Mouse (Mus musculus) adrenal gland, adult 18-20 months (tissue): ENCODE data around the gene Krtdap. TPM values are rescaled to one million over a fixed set of nuclear protein-coding genes. Genes with fewer than 3 reads are reported as not detected.
"Not testable (repeated sequence)": the region's sequence is repeated elsewhere in the genome, so short reads cannot be mapped to it uniquely, and the experiment has no call there.

Source experiments
- DNase-seq, 2 experiments: peaks; one replicate each; pipeline ENCODE4 v3.0.0; 2021 to 2022; ENCODE audit warnings: low spot score in 2 of 2
- long read RNA-seq, 2 experiments: library from polyadenylated mRNA; stranded (forward); transcript quantifications; one replicate each; pipeline ENCODE4 v2.0.0; 2021
- total RNA-seq, 2 experiments: library from RNA; stranded (reverse); gene quantifications; 1 replicate in 1 of 2; 2 replicates in 1 of 2; pipeline ENCODE4 v1.2.3; 2021

Krtdap gene
- total RNA-seq = 1 to 10 TPM in 1 of 2 experiments, not detected in 1; 2.5 TPM
- long read RNA-seq, experiment 1, partial matches to known transcripts = 0 of 1 reads
- long read RNA-seq, experiment 1, other reads (novel, unspliced or antisense) = 0 of 1 reads
- long read RNA-seq, experiment 2 = 0 reads

GRCm38 (mm10) chr7:30787377-30788022 is at the start of gene Krtdap:
TSS of gene Krtdap (plus strand) at chr7:30787896.
- no peak for DNase-seq

GRCm38 (mm10) chr7:30742570-30742969 is 45.1 kb upstream of the Krtdap start:
- DNase-seq = not testable (repeated sequence)

GRCm38 (mm10) chr7:30743617-30744016 is 44.1 kb upstream of the Krtdap start, which contains the start of gene Gapdhs:
TSS of gene Gapdhs (minus strand) at chr7:30743681.
- DNase-seq = not testable (repeated sequence)

GRCm38 (mm10) chr7:30744022-30744598 is 43.6 kb upstream of the Krtdap start:
- DNase-seq = no peak

- DNase-seq = no peak
Measured at GRCm38 (mm10) chr7:30747525-30748204, 40.0 kb upstream of the Krtdap start.

- no peak for DNase-seq
Measured at GRCm38 (mm10) chr7:30749824-30750606, 37.7 kb upstream of the Krtdap start.

GRCm38 (mm10) chr7:30751086-30751669 is 36.5 kb upstream of the Krtdap start, which contains the start of gene Sbsn:
TSS of gene Sbsn (plus strand) at chr7:30751471.
- peak; percentile 54 to 72 for DNase-seq

GRCm38 (mm10) chr7:30757001-30757400 is 30.7 kb upstream of the Krtdap start:
- no peak for DNase-seq

- peak; percentile 63 to 65 for DNase-seq
Measured at GRCm38 (mm10) chr7:30758853-30759252, 28.8 kb upstream of the Krtdap start.

GRCm38 (mm10) chr7:30761769-30762352 is 25.8 kb upstream of the Krtdap start:
- no peak for DNase-seq

- DNase-seq = no peak
Measured at GRCm38 (mm10) chr7:30763456-30763855, 24.2 kb upstream of the Krtdap start, which contains the start of gene Dmkn. TSS of gene Dmkn (plus strand) at chr7:30763756.

GRCm38 (mm10) chr7:30765173-30765572 is 22.5 kb upstream of the Krtdap start:
- DNase-seq = no peak

GRCm38 (mm10) chr7:30766408-30766807 is 21.3 kb upstream of the Krtdap start:
- DNase-seq = no peak

GRCm38 (mm10) chr7:30769236-30769635 is 18.5 kb upstream of the Krtdap start:
- DNase-seq = no peak

- no peak for DNase-seq
Measured at GRCm38 (mm10) chr7:30776104-30776503, 11.6 kb upstream of the Krtdap start.

GRCm38 (mm10) chr7:30777081-30777579 is 10.6 kb upstream of the Krtdap start:
- no peak for DNase-seq

GRCm38 (mm10) chr7:30777911-30778310 is 9.8 kb upstream of the Krtdap start:
- no peak for DNase-seq

GRCm38 (mm10) chr7:30781792-30782191 is 5.9 kb upstream of the Krtdap start:
- DNase-seq = no peak

GRCm38 (mm10) chr7:30782658-30783057 is 5.0 kb upstream of the Krtdap start:
- DNase-seq = no peak

- no peak for DNase-seq
Measured at GRCm38 (mm10) chr7:30785154-30785553, 2.5 kb upstream of the Krtdap start.
